Mouse (Mus musculus): Measurements from ENCODE around the gene Cisd1. TPM values are rescaled to one million over a fixed set of nuclear protein-coding genes. Genes with fewer than 3 reads are reported as not detected.

The Cisd1 gene
- total and polyA plus RNA-seq, 2 experiments: 159 to 209 TPM

- no peak overlapping the region for H3K4me3 ChIP-seq (ENCODE audit: insufficient read depth, low read depth, low read length)
- no peaks in the 10 kb centered on the region for H3K79me2 ChIP-seq (ENCODE audit: control insufficient read depth, insufficient read depth, low read length)
- no peak overlapping the region for H3K9ac ChIP-seq (ENCODE audit: low read depth, low read length)
- DNase-seq (ENCODE audit: extremely low read depth, low read depth, low spot score): no peak
- 21% methylated on average over 11 of the region's 11 CpGs for WGBS
- TF ChIP-seq CTCF (IDR thresholded peaks at IDR 0.05; ENCODE audit: low read depth, low read length) (no peak), POLR2A (IDR thresholded peaks at IDR 0.05; ENCODE audit: extremely low read depth, insufficient read depth, low read length) (no peak)
- no peak overlapping the region for H3K27ac ChIP-seq (replicated peaks; ENCODE audit: insufficient read depth, low read depth, low read length)
- peaks cover 3% of the 10 kb centered on the region; the same call in 1 of the 2 replicates for H3K4me1 ChIP-seq (ENCODE audit: control insufficient read depth, insufficient read depth, low read length)
- no peaks in the 10 kb centered on the region for H3K36me3 ChIP-seq (ENCODE audit: control insufficient read depth, insufficient read depth, low read length)
- H3K27me3 ChIP-seq (ENCODE audit: control insufficient read depth, insufficient read depth, low read length): no peaks in the 10 kb centered on the region
Observed at GRCm38 (mm10) chr10:71292254-71292653, 52.5 kb downstream of the Cisd1 start.

- Histone ChIP-seq H3K27me3 (ENCODE audit: control insufficient read depth, insufficient read depth, low read length) (no peaks in the 10 kb centered on the region), H3K4me1 (ENCODE audit: control insufficient read depth, insufficient read depth, low read length) (peaks cover 3% of the 10 kb centered on the region; the same call in 1 of the 2 replicates), H3K36me3 (ENCODE audit: control insufficient read depth, insufficient read depth, low read length) (no peaks in the 10 kb centered on the region), H3K27ac (replicated peaks; ENCODE audit: insufficient read depth, low read depth, low read length) (no peak overlapping the region), H3K79me2 (ENCODE audit: control insufficient read depth, insufficient read depth, low read length) (no peaks in the 10 kb centered on the region), H3K4me3 (ENCODE audit: insufficient read depth, low read depth, low read length) (no peak overlapping the region), H3K9ac (ENCODE audit: low read depth, low read length) (no peak overlapping the region)
- 35% methylated on average over 4 of the region's 4 CpGs for WGBS
- TF ChIP-seq CTCF (IDR thresholded peaks at IDR 0.05; ENCODE audit: low read depth, low read length) (no peak), POLR2A (IDR thresholded peaks at IDR 0.05; ENCODE audit: extremely low read depth, insufficient read depth, low read length) (no peak)
- no peak for DNase-seq (ENCODE audit: extremely low read depth, low read depth, low spot score)
Observed at GRCm38 (mm10) chr10:71291801-71292200, 53.0 kb downstream of the Cisd1 start.

- no peak for TF ChIP-seq POLR2A (IDR thresholded peaks at IDR 0.05; ENCODE audit: extremely low read depth, insufficient read depth, low read length)
- TF ChIP-seq CTCF (IDR thresholded peaks at IDR 0.05; ENCODE audit: low read depth, low read length): no peak
- peak; percentile 24 for DNase-seq (ENCODE audit: extremely low read depth, low read depth, low spot score)
- Histone ChIP-seq H3K27me3 (ENCODE audit: control insufficient read depth, insufficient read depth, low read length) (no peaks in the 10 kb centered on the region), H3K4me1 (ENCODE audit: control insufficient read depth, insufficient read depth, low read length) (peaks cover 3% of the 10 kb centered on the region; the same call in 1 of the 2 replicates), H3K27ac (replicated peaks; ENCODE audit: insufficient read depth, low read depth, low read length) (no peak overlapping the region), H3K79me2 (ENCODE audit: control insufficient read depth, insufficient read depth, low read length) (no peaks in the 10 kb centered on the region), H3K9ac (ENCODE audit: low read depth, low read length) (no peak overlapping the region), H3K4me3 (ENCODE audit: insufficient read depth, low read depth, low read length) (no peak overlapping the region), H3K36me3 (ENCODE audit: control insufficient read depth, insufficient read depth, low read length) (no peaks in the 10 kb centered on the region)
- WGBS: 28% methylated on average over 3 of the region's 3 CpGs
Observed at GRCm38 (mm10) chr10:71291179-71291661, 53.5 kb downstream of the Cisd1 start.

- H3K4me3 ChIP-seq (ENCODE audit: insufficient read depth, low read depth, low read length): peak within 1 kb of the TSS; percentile 90
- DNase-seq (ENCODE audit: extremely low read depth, low read depth, low spot score): peak; percentile 50
- no peak within 1 kb of the TSS for H3K27ac ChIP-seq (replicated peaks; ENCODE audit: insufficient read depth, low read depth, low read length)
- peak within 1 kb of the TSS; percentile 92 for H3K9ac ChIP-seq (ENCODE audit: low read depth, low read length)
- peaks cover 16% of the 10 kb centered on the region for H3K4me1 ChIP-seq (ENCODE audit: control insufficient read depth, insufficient read depth, low read length)
- TF ChIP-seq POLR2A (IDR thresholded peaks at IDR 0.05; ENCODE audit: extremely low read depth, insufficient read depth, low read length) (peak; percentile 71; the same call in 1 of the 2 replicates), CTCF (IDR thresholded peaks at IDR 0.05; ENCODE audit: low read depth, low read length) (no peak)
- peaks cover 10% of the 10 kb centered on the region; the same call in 1 of the 2 replicates for H3K79me2 ChIP-seq (ENCODE audit: control insufficient read depth, insufficient read depth, low read length)
- H3K27me3 ChIP-seq (ENCODE audit: control insufficient read depth, insufficient read depth, low read length): no peaks in the 10 kb centered on the region
- H3K36me3 ChIP-seq (ENCODE audit: control insufficient read depth, insufficient read depth, low read length): no peaks in the 10 kb centered on the region
- WGBS: 1% methylated on average over 50 of the region's 50 CpGs
Observed at GRCm38 (mm10) chr10:71285126-71285580, 59.6 kb downstream of the Cisd1 start, which contains the start of gene Ube2d1. Gene Ube2d1 (minus strand): TSS chr10:71285262.

GRCm38 (mm10) chr10:71284511-71285125, 60.1 kb downstream of the Cisd1 start:
- no peak overlapping the region for H3K27ac ChIP-seq (replicated peaks; ENCODE audit: insufficient read depth, low read depth, low read length)
- H3K27me3 ChIP-seq (ENCODE audit: control insufficient read depth, insufficient read depth, low read length): no peaks in the 10 kb centered on the region
- DNase-seq (ENCODE audit: extremely low read depth, low read depth, low spot score): no peak
- peaks cover 16% of the 10 kb centered on the region for H3K4me1 ChIP-seq (ENCODE audit: control insufficient read depth, insufficient read depth, low read length)
- no peaks in the 10 kb centered on the region for H3K36me3 ChIP-seq (ENCODE audit: control insufficient read depth, insufficient read depth, low read length)
- no peak for TF ChIP-seq POLR2A (IDR thresholded peaks at IDR 0.05; ENCODE audit: extremely low read depth, insufficient read depth, low read length)
- TF ChIP-seq CTCF (IDR thresholded peaks at IDR 0.05; ENCODE audit: low read depth, low read length): no peak
- WGBS: 1% methylated on average over 41 of the region's 41 CpGs
- H3K4me3 ChIP-seq (ENCODE audit: insufficient read depth, low read depth, low read length): peak overlapping the region; percentile 90
- H3K9ac ChIP-seq (ENCODE audit: low read depth, low read length): peak overlapping the region; percentile 92
- peaks cover 13% of the 10 kb centered on the region; the same call in 1 of the 2 replicates for H3K79me2 ChIP-seq (ENCODE audit: control insufficient read depth, insufficient read depth, low read length)

DNA sequence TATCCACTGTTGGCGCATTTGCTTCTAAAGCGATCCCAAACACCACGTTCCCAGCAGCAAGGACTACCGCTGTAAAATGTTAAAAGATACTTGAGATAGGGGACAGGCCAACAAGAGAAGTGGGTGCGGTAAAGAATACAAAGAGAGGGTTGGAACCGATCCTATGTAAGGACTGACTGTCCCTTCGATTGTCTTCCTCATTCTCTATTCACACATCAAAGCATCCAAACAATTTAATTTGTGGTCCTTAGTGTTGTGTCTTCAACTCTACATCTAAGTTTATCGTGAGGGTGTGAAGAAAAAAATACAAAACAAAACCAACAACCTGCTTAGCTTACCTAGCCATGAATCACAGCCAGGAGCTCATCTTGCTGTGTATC, 60.6 kb downstream of the Cisd1 start:
- Histone ChIP-seq H3K4me3 (ENCODE audit: insufficient read depth, low read depth, low read length) (peak overlapping the region; percentile 90), H3K27ac (replicated peaks; ENCODE audit: insufficient read depth, low read depth, low read length) (no peak overlapping the region), H3K79me2 (ENCODE audit: control insufficient read depth, insufficient read depth, low read length) (peaks cover 18% of the 10 kb centered on the region; the same call in 1 of the 2 replicates), H3K27me3 (ENCODE audit: control insufficient read depth, insufficient read depth, low read length) (no peaks in the 10 kb centered on the region), H3K36me3 (ENCODE audit: control insufficient read depth, insufficient read depth, low read length) (no peaks in the 10 kb centered on the region), H3K4me1 (ENCODE audit: control insufficient read depth, insufficient read depth, low read length) (peaks cover 16% of the 10 kb centered on the region), H3K9ac (ENCODE audit: low read depth, low read length) (peak overlapping the region; percentile 92)
- WGBS: 12% methylated on average over 8 of the region's 8 CpGs
- peak; percentile 26 for DNase-seq (ENCODE audit: extremely low read depth, low read depth, low spot score)
- TF ChIP-seq CTCF (IDR thresholded peaks at IDR 0.05; ENCODE audit: low read depth, low read length) (no peak), POLR2A (IDR thresholded peaks at IDR 0.05; ENCODE audit: extremely low read depth, insufficient read depth, low read length) (no peak)

Other genes starting within 250 kb of the Cisd1 start
- 1.6 and 1.7 TPM in 2 replicates for gene Bicc1, start 185.3 kb downstream of the Cisd1 start, total RNA-seq (2014; rRNA removed)
- gene Bicc1, start 185.3 kb downstream of the Cisd1 start, polyA plus RNA-seq (2012; rRNA removed): 0.75 and 1.0 TPM in 2 replicates
- 18.5 and 19.6 TPM in 2 replicates for gene Tfam, start 106.7 kb downstream of the Cisd1 start, total RNA-seq (2014; rRNA removed)
- 10.4 and 11.6 TPM in 2 replicates for gene Tfam, start 106.7 kb downstream of the Cisd1 start, polyA plus RNA-seq (2012; rRNA removed)
- gene Ube2d1, start 59.7 kb downstream of the Cisd1 start, total RNA-seq (2014; rRNA removed): 5.3 and 6.2 TPM in 2 replicates
- 8.0 and 9.5 TPM in 2 replicates for gene Ube2d1, start 59.7 kb downstream of the Cisd1 start, polyA plus RNA-seq (2012; rRNA removed)
- gene Ipmk, start 2.8 kb upstream of the Cisd1 start, total RNA-seq (2014; rRNA removed): 46.2 and 54.8 TPM in 2 replicates
- gene Ipmk, start 2.8 kb upstream of the Cisd1 start, polyA plus RNA-seq (2012; rRNA removed): 11.6 and 13.7 TPM in 2 replicates